In the genomic region with DNA sequence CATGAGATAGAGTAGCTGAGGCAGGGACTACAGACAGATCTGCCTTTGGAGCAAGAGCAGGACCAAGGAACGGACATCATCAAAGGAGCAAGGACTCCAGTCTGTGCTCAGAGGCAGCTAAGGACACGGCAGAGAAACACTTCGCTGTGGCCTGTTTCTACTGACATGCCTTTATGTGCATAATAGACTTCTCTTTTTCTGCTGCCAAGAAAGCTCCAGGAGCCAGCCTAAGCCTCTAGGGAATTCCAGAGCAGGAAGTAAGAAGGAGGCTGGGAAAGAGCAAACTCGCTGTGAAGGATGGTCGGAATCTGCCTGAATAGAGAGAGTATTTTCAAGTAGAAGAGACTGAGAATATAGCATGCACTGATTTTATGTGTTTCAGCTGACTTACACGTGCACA, we compare ENCODE assay signal across 12 mouse cellular contexts.
DNase-seq lines count a peak whose midpoint lies in the region.
"Had no signal": no experiment of that assay in that cellular context is flagged by ENCODE, and none has a peak within 500 bp of the region (broad histone marks: within the 10 kb centered on the region; RNA-seq: fewer than 3 reads in every experiment).

No protein-coding gene starts in this region.

- DNase-seq in adrenal gland, postnatal 14 days: peak; percentile 6
- no peak for DNase-seq in adrenal gland, adult 2 months
- peak; percentile 27 to 40 for DNase-seq in heart, adult 9 months (ENCODE audit: low spot score in 2 of 2)
- no peak for DNase-seq in heart, adult 8-10 months (ENCODE audit: low spot score)
- DNase-seq in left cerebral cortex, postnatal 10 days (ENCODE audit: extremely low spot score in 1 of 2, low spot score in 2 of 2): peak; percentile 40 to 52
- no peak for DNase-seq in left cerebral cortex, adult 8-10 months (ENCODE audit: low spot score in 2 of 2)
- DNase-seq in MN1 (ENCODE audit: low spot score): peak; percentile 8
- DNase-seq in layer of hippocampus, postnatal 10 days (ENCODE audit: low spot score in 2 of 2): no peak
- DNase-seq: adrenal gland, postnatal 10 days; layer of hippocampus, adult 9-11 months; right cerebral cortex, postnatal 25 days; thymus, postnatal 14 days had no signal

- intact Hi-C loops in left cerebral cortex, postnatal 10 days (cut with DNase I): no loop called here

Comparison
In these comparisons a context has a peak if more than half of its experiments do, and no peak if none do; other contexts are left out.
1. DNase-seq: peak in adrenal gland, postnatal 14 days (single experiment), heart, adult 9 months (2 of 2), left cerebral cortex, postnatal 10 days (2 of 2) and MN1 (single experiment); none in adrenal gland, adult 2 months (single experiment), heart, adult 8-10 months (single experiment), left cerebral cortex, adult 8-10 months (0 of 2) and layer of hippocampus, postnatal 10 days (0 of 2).